Mouse (Mus musculus): ENCODE measurements at regions not wholly inside any gene's neighbourhood (a gene's known extent, or its start where the extent isn't known, plus 50 kb on each side); places are given as distances from the start of the nearest gene placed in this dataset.
"Not testable (repeated sequence)": the region's sequence is repeated elsewhere in the genome, so short reads cannot be mapped to it uniquely, and the experiment has no call there.

DNA sequence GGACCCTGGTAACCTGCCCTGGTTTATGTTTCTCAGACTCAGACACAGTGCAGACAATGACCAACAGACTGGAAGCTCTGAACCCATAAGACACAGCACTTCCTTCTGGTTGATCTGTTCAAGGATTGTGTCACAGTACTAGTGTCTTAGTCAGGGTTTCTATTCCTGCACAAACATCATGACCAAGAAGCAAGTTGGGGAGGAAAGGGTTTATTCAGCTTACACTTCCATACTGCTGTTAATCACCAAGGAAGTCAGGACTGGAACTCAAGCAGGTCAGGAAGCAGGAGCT, 65.8 kb upstream of the Tbl1xr1 start:
- not testable (repeated sequence) for DNase-seq

DNA sequence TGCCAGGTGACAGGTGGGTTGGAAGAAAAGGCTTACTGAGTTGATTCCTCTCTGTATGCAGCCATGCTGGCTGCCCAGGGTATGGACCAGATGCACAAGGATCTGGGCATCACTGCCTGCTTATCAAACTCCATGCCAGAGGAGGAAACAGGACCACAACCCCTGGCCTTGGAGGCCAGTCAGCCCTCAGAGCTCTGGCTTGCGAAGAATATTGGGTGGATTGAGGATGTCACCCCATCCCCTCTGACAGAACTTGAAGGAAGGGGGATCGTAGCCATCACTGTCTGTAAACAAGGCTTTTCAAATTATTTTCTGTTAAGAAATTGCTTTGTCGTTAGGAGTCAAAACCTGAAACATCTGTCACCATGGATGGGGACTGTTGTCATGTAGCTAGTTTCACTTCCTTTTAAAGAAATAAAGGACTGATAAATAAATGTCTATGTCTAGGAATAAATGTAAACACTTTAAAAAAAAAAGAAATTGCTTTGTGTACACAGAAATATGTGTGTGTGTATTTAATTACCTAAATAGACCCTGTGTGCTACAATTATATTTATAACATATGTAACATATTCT, 55.0 kb upstream of the Tbl1xr1 start:
- DNase-seq = no peak

- no peak for DNase-seq
These were observed 54.0 kb upstream of the Tbl1xr1 start for GRCm38 (mm10) chr3:22022418-22022817.

- DNase-seq = no peak
These were observed 53.4 kb upstream of the Tbl1xr1 start for GRCm38 (mm10) chr3:22023049-22023448.

GRCm38 (mm10) chr3:22023551-22023950, 52.9 kb upstream of the Tbl1xr1 start:
- no peak for DNase-seq

DNA sequence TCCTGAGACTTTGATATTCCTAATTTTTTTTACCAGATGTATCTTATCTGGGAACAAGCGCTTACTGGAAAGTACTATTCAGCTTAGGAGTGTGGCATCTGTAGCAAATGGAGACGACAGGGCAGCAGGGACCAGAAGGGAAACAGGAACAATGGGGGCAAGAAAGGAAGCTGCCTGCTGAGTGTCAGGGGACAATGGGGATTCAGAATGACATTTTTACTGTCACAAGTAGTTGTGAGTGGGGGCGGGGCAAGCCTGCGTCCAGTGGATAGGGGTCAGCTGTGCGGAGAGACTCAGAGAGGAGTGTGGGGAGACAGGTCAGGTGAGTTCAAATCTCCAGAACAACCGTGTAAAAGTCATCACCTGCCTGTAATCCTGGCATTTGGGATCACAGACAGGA, 52.3 kb upstream of the Tbl1xr1 start:
- DNase-seq = no peak

DNA sequence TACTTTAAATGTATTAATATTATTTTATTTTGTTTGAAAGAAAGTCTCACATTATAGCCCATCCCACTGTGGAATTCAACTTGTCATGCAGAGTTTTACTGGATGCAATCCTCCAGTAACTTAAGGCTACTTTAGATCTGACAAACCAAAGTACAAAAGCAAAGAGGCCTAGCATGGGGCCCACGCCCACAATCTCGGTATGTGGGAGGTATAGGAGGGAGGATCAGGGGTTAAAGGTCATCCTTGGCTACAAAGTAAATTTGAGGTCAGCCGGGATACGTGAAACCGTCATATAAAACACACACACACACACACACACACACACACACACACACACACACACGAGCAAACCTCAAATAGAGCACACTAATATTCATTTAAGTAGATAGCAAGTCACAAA, 51.3 kb upstream of the Tbl1xr1 start:
- DNase-seq = no peak

- DNase-seq = no peak
These were observed 50.8 kb upstream of the Tbl1xr1 start for GRCm38 (mm10) chr3:22025615-22026014.

Measured in cerebellum, adult 11 months (tissue).